Mouse (Mus musculus): Measurements from ENCODE around the gene Tcam1.
"Not testable (repeated sequence)": the region's sequence is repeated elsewhere in the genome, so short reads cannot be mapped to it uniquely, and the experiment has no call there.

The Tcam1 gene

GRCm38 (mm10) chr11:106276454-106276853, at the start of gene Tcam1:
Gene Tcam1 (plus strand): TSS chr11:106276672.
- DNase-seq, result peak; percentile 92

- DNase-seq, result not testable (repeated sequence)
Measured at GRCm38 (mm10) chr11:106233978-106234377, 42.5 kb upstream of the Tcam1 start.

DNA sequence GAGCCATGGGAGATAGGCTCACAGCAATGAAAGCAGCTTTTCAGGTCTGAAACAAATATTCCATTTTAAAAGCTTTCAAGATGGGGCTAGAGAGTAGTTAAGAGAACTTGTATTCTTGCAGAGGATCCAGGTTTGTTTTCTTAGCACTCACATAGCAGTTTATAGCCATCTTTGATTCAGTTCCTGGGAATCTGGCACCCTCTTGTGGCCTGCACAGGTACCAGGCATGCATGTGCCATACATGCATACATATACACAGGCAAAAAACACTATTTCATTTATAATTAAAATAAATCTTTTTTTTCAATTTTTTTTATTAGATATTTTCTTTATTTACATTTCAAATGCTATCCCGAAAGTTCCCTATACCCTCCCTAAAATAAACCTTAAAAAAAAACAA, 29.6 kb upstream of the Tcam1 start:
- no peak for DNase-seq

- DNase-seq, result no peak
Measured at GRCm38 (mm10) chr11:106249326-106249725, 27.1 kb upstream of the Tcam1 start.

- no peak for DNase-seq
Measured at GRCm38 (mm10) chr11:106254767-106255166, 21.7 kb upstream of the Tcam1 start.

DNA sequence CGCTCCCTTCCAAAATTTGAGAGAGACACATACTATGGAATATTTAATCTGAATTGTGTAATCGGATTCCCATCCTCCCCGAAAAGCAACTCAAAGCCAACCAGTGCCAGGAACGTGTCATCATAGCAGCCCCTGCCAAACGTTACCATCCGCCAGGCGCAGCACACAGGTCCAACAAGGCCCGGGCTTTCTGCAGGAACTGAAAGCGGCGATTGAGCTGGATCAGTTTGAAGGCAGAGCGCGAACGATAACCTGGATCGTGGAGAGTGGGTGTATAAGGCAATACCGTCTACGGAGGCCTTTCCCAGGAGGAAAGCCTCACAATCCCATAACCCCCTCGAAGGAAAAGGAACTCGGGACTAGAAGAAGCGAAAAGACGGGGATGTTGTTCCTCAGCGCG, 21.3 kb upstream of the Tcam1 start:
- DNase-seq, result no peak

DNA sequence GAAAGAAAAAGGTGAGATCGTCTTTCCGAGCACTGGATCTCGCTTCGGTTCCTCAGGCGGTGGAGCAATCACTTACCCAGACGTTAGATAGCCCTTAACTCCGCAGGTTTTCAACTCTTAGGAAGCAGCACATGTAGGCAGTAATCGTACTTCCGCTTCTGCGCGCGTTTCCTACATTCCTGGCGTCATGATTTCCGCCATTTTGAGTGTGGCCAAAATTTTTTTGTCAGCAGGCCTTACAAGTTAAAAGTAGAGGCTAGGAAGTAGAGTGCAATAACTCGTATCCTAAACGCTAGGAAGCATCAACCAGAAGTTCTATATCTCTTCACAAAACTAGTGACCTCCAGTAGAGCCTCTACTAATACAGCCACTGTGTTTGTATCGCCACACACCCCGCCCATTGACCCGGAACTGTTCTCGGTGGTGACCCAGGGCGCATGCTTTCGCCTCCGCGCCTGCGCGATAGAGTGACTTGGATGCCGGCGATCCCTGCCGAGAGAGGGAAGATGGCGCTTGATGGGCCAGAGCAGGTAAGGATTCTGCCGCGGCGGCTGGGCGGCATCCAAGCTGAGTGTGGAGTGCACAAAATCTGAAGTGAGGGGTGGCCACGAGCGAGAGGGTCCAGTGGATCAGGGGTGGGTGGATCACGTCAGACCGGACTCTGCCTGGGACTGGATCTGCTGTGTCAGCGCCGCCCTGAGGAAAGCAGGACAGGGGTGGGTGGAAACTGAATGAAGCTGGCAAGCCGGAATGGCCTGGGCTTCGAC, 20.6 kb upstream of the Tcam1 start, which contains the start of the genes Ftsj3 and Psmc5:
Gene Ftsj3, minus strand, starts transcription at position 395 of the 767 bp plus-strand sequence.
Gene Psmc5, plus strand, starts transcription at position 470 of the 767 bp plus-strand sequence.
- peak; percentile 97 for DNase-seq

GRCm38 (mm10) chr11:106256775-106257174, 19.7 kb upstream of the Tcam1 start:
- DNase-seq, result no peak

DNA sequence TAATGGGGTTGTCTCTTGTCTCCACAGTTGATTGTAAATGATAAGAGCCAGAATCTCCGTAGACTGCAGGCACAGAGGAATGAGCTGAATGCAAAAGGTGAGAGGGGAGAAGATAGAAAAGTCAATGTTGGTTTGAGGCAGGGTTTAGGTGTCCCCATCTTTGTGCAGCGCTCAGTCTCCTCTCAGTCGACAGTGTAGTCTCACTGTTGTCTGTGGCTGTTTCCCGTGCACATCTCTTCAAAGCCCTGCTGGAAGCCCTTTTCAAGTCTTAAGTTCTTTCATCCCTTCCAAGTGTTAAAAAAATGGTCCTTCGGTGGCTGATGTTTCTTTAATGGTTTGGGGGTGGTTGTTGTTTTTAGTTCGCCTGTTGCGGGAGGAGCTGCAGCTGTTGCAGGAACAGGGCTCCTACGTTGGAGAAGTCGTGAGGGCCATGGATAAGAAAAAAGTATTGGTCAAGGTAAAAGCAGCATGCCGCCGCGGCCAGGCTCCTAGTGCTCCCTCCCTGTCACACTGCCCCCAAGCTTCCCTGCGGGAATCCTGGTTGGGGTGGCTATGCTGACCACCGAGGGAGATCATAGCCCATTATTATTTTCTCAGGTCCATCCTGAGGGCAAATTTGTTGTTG, 15.5 kb upstream of the Tcam1 start:
- DNase-seq, result no peak

- no peak for DNase-seq
Measured at GRCm38 (mm10) chr11:106263963-106264362, 12.5 kb upstream of the Tcam1 start.

- no peak for DNase-seq
Measured at GRCm38 (mm10) chr11:106264988-106265387, 11.5 kb upstream of the Tcam1 start.

GRCm38 (mm10) chr11:106265570-106265969, 10.9 kb upstream of the Tcam1 start:
- no peak for DNase-seq

- DNase-seq, result no peak
Measured at GRCm38 (mm10) chr11:106266431-106266830, 10.0 kb upstream of the Tcam1 start.

DNA sequence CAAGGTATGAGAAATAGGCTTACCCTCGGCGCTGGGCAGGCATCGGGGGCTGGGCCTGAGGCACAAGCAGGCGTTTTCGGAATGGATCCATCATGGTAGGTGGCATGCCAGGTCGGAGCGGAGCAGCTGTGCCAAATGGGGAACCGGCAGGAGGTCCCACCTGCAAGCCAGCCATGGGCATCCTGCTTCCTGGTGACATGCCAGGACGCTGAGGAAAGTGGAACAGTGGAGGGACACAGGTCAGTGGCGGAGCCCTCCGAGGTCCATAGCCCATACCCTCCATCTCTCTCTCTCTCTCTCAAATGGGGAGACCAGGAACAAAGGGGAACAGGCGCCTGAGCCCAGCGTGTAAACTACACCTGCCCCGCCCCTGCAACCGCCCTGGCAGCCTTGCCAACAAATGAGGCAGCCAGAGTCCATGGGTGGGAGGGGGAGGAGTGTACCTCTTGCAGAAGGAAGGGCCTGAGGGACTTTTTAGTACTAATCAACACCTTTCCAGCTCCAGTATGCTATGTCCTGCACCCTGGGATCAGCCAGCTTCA, 9.1 kb upstream of the Tcam1 start:
- DNase-seq, result no peak

DNA sequence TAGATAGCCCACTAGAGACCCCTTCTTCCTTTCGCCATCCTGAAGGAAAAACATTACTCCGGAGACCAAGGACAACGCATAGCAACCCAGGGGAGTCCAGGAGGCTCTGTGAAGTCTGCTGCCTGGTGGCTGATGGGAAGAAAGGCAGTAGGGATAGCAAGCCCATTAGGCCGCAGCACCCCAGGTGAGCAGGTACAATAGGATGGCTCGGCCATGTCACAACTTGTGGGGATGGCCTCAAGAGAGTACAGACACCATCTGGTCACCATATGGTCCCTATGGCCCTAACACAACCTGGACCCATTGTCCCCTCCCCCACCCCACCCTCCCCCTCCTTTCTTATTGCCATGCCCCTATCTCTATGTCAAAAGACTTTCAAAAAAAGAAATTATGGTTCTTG, 8.6 kb upstream of the Tcam1 start:
- no peak for DNase-seq

- DNase-seq, result peak; percentile 67
Measured at GRCm38 (mm10) chr11:106268326-106269059, 8.0 kb upstream of the Tcam1 start.

GRCm38 (mm10) chr11:106269060-106269431, 7.4 kb upstream of the Tcam1 start:
- no peak for DNase-seq

- DNase-seq, result no peak
Measured at GRCm38 (mm10) chr11:106271131-106271793, 5.2 kb upstream of the Tcam1 start.

GRCm38 (mm10) chr11:106271794-106272643, 4.5 kb upstream of the Tcam1 start:
- DNase-seq, result no peak

DNA sequence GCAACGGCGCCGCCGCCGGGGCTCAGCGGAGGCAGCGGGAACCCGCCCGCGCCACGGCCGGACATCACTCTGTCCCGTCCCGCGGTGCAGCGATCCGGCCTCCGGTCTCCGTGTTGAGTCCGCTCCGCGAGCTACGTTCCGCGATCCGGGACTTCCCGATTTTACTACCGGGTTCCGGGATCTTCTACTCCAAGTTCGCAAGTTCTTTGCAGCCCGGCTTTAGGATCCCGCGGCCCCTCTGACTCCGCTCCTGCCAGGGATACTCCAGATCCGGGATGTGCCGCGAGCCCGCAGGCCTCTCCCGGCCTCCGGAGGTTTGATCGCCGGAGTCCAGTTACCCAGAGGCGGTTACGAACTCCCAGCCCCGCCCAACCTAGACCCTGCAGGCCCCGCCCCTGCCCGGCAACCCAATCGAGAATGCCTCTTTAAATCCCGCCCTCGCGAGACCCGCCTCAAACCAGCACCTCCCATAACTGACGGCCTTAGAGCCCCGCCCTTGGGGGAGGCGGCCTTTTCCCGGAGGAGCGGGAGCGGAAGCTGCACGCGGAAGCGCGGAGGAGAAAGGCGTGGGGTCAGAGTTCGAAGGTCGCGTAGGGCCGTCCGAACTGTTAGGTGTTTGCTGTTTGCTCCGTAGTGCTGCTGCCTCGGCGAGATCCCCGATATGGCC, 3.7 kb upstream of the Tcam1 start, which contains the start of gene Smarcd2:
Gene Smarcd2, minus strand, starts transcription at position 329 of the 667 bp plus-strand sequence.
- DNase-seq, result peak; percentile 100

- DNase-seq, result no peak
Measured at GRCm38 (mm10) chr11:106273311-106273684, 3.2 kb upstream of the Tcam1 start.

All from right cerebral cortex, adult 18-20 months (tissue).